Mouse (Mus musculus): ENCODE data around the gene Tmem135. TPM values are rescaled to one million over a fixed set of nuclear protein-coding genes. Genes with fewer than 3 reads are reported as not detected.

Gene Tmem135
- polyA plus RNA-seq, 1 experiment: 8.2 TPM

DNA sequence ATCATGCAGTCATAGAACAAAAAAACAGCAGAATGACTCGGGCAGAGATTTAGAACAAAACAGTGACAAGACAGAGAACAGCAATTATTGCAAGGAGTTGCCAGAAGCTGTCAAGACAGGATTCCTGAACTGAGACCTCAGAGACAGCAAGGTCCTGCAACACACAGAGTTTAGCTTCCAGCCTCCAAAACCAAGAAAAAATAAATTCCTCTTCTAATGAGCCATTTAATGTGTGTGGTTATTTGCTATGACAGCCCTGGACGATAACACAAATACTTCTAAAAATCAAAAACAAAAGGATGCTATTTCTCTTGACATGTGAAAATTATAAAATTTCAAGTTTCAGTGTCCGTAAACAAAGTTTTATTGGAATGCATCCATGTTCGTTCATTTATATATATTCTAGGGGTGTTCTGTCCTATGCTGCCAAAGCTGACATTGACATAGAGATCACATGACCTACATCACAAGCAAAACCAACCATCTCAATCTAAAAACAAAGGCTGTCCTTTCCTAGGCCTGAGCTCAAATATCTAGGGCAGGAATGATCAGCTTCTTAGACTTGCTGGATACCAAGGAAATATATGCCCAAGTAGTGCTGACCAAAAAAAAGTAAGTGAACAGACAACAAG is 146.0 kb downstream of the Tmem135 start:
- WGBS: 87% methylated on average over 4 of the region's 4 CpGs
- no peak for TF ChIP-seq POLR2A (IDR thresholded peaks at IDR 0.05; ENCODE audit: borderline replicate concordance, control insufficient read depth, low read depth, low read length)
- no peak for TF ChIP-seq CTCF (IDR thresholded peaks at IDR 0.05; ENCODE audit: control insufficient read depth, insufficient read depth, low read length)
- H3K4me3 ChIP-seq (replicated peaks; ENCODE audit: control insufficient read depth, low read depth, low read length): no peak overlapping the region
- no peaks in the 10 kb centered on the region for H3K4me1 ChIP-seq (ENCODE audit: control insufficient read depth, insufficient read depth, low read length)
- no peak overlapping the region for H3K27ac ChIP-seq (ENCODE audit: control insufficient read depth, insufficient read depth, low read depth, low read length, poor library complexity)

DNA sequence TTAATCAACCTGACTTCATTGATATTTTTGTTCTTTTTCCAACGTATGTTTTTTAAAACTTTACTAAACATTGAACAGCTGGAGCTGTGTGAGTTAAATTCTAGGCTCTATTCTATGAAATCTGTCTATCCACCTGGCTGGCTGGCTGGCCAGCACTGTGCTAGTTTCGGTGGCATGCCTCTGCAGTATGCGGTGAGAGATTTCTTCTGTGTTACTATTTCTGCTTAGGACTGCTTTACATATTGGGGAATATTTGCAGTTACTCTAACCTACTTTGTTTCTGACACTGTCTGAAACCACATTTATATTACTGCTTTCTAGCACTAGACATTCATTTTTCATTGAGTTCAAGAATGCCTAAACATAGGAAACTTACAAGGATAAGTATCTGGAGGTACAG is 150.2 kb downstream of the Tmem135 start:
- Histone ChIP-seq H3K4me1 (ENCODE audit: control insufficient read depth, insufficient read depth, low read length) (no peaks in the 10 kb centered on the region), H3K4me3 (replicated peaks; ENCODE audit: control insufficient read depth, low read depth, low read length) (no peak overlapping the region), H3K27ac (ENCODE audit: control insufficient read depth, insufficient read depth, low read depth, low read length, poor library complexity) (no peak overlapping the region)
- TF ChIP-seq CTCF (IDR thresholded peaks at IDR 0.05; ENCODE audit: control insufficient read depth, insufficient read depth, low read length): no peak
- TF ChIP-seq POLR2A (IDR thresholded peaks at IDR 0.05; ENCODE audit: borderline replicate concordance, control insufficient read depth, low read depth, low read length): no peak
- 68% methylated on average over 3 of the region's 3 CpGs for WGBS

DNA sequence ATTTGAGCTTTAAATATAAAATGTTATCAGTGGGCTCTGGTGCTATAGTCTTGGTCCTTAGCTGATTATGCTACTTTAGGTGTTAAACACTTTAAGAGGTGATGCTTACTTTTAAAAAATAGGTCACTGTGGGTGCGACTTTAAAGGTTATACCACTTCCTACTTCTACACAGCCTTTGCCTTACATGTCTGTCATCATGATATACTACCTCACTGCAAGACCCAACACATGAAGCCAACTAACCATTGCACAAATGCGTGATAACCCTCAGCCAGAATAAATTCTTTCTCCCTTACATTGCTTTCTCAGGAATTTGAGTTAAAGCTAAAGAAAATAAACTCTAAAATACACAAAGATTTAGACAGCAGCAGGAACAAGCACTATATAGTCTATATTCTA is 150.7 kb downstream of the Tmem135 start:
- WGBS: 34% methylated on average over 2 of the region's 2 CpGs
- Histone ChIP-seq H3K4me1 (ENCODE audit: control insufficient read depth, insufficient read depth, low read length) (no peaks in the 10 kb centered on the region), H3K4me3 (replicated peaks; ENCODE audit: control insufficient read depth, low read depth, low read length) (no peak overlapping the region), H3K27ac (ENCODE audit: control insufficient read depth, insufficient read depth, low read depth, low read length, poor library complexity) (no peak overlapping the region)
- TF ChIP-seq CTCF (IDR thresholded peaks at IDR 0.05; ENCODE audit: control insufficient read depth, insufficient read depth, low read length) (no peak), POLR2A (IDR thresholded peaks at IDR 0.05; ENCODE audit: borderline replicate concordance, control insufficient read depth, low read depth, low read length) (no peak)

DNA sequence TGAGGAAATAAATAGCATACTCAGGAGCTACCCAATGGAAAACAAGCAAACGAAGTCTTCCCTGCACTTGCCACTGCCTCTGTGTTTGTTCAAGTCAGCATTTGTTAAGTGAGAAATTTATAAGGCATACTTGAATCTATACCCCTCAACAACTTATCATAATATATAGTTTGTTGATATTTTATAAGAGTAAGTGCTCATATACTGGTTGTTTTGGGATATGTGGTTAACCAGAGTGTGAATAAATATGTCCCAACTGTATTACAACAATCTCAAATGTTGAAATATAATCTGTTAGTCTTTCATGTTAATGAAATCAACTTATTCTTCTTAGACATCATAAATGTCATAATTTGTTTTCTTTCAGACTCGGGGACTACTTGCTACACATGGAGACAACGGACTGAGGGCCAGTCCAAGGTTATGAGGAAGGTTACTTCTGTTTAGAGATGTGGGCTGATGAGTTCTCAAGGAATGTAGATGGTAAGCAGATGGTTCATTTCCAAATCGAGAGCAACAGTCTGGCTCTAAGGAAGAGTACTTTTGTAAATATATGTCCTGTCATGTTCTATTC is 152.1 kb downstream of the Tmem135 start:
- TF ChIP-seq POLR2A (IDR thresholded peaks at IDR 0.05; ENCODE audit: borderline replicate concordance, control insufficient read depth, low read depth, low read length) (no peak), CTCF (IDR thresholded peaks at IDR 0.05; ENCODE audit: control insufficient read depth, insufficient read depth, low read length) (no peak)
- no peak overlapping the region for H3K4me3 ChIP-seq (replicated peaks; ENCODE audit: control insufficient read depth, low read depth, low read length)
- H3K27ac ChIP-seq (ENCODE audit: control insufficient read depth, insufficient read depth, low read depth, low read length, poor library complexity): no peak overlapping the region
- WGBS: 68% methylated on average over 4 of the region's 4 CpGs
- H3K4me1 ChIP-seq (ENCODE audit: control insufficient read depth, insufficient read depth, low read length): no peaks in the 10 kb centered on the region; the same call in 1 of the 2 replicates

DNA sequence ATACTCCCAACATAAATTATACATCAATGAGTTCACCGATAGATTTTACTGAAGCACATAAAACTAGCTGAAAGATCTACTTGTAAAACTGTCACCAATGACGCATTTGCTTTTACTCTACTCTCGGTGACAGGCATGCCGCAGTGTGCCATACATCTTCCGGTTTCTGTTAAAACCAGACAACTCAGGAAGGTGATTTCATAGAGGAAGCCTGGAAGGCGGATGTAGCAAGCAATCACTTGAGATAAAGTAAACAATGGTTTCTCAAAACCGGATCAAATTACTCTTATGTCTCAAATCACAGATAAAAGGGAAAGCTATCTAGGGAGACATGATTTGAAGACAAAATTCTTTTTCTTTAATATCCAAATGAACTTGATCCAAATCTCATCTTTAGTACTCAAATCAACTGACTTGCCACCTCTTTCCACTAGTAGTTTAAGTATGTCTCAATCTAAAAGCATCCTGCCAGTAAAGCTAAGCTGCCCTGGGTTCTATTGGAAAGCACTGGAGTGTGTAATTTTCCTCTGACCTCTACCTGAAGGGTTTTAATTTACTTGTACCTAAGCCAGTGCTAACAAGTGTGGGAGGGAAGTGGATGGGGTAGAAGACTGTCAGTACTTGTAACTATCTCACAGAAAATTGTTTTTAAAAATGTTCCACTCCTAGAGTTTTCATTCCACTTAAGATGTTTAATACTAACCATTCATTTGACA is 155.7 kb downstream of the Tmem135 start:
- no peak overlapping the region for H3K27ac ChIP-seq (ENCODE audit: control insufficient read depth, insufficient read depth, low read depth, low read length, poor library complexity)
- TF ChIP-seq CTCF (IDR thresholded peaks at IDR 0.05; ENCODE audit: control insufficient read depth, insufficient read depth, low read length): no peak
- TF ChIP-seq POLR2A (IDR thresholded peaks at IDR 0.05; ENCODE audit: borderline replicate concordance, control insufficient read depth, low read depth, low read length): no peak
- H3K4me1 ChIP-seq (ENCODE audit: control insufficient read depth, insufficient read depth, low read length): peaks cover 1% of the 10 kb centered on the region; the same call in 1 of the 2 replicates
- 4% methylated on average over 7 of the region's 7 CpGs for WGBS
- H3K4me3 ChIP-seq (replicated peaks; ENCODE audit: control insufficient read depth, low read depth, low read length): no peak overlapping the region

DNA sequence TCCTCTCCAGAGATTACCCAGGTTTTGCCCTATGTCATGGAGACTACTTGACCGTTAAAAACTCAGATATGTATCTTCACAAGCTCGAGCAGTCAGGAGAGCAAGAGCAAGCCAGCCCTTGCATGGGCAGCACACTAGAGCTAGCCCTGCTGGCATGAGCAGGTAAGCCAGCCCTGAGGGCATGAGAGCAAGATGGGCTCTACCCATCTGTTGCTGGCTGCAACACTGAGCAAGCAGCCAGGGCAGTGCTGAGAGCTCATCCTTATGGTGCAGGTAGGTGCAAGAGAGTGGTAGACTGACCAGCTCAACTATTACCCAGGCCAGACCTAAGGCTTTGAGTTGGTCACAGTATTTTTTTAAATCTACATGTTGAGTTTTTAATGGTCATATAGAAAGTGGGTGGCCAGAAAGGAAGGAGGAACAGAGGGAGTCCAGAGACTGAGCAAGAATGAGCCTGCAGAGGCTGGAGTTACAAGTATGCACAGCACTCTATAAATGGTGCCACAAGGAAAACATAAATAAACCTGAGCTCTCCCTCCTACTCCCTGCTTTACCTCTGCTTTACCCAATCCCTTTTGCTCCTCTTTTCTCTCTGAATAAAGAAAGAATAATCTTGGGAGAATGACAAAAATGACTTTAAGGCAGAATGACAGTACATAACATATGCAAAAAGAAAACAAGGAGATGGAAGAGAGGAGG is 156.9 kb downstream of the Tmem135 start:
- no peak overlapping the region for H3K4me3 ChIP-seq (replicated peaks; ENCODE audit: control insufficient read depth, low read depth, low read length)
- TF ChIP-seq CTCF (IDR thresholded peaks at IDR 0.05; ENCODE audit: control insufficient read depth, insufficient read depth, low read length) (no peak), POLR2A (IDR thresholded peaks at IDR 0.05; ENCODE audit: borderline replicate concordance, control insufficient read depth, low read depth, low read length) (no peak)
- H3K27ac ChIP-seq (ENCODE audit: control insufficient read depth, insufficient read depth, low read depth, low read length, poor library complexity): no peak overlapping the region
- 81% methylated on average over 2 of the region's 2 CpGs for WGBS
- peaks cover 1% of the 10 kb centered on the region; the same call in 1 of the 2 replicates for H3K4me1 ChIP-seq (ENCODE audit: control insufficient read depth, insufficient read depth, low read length)

DNA sequence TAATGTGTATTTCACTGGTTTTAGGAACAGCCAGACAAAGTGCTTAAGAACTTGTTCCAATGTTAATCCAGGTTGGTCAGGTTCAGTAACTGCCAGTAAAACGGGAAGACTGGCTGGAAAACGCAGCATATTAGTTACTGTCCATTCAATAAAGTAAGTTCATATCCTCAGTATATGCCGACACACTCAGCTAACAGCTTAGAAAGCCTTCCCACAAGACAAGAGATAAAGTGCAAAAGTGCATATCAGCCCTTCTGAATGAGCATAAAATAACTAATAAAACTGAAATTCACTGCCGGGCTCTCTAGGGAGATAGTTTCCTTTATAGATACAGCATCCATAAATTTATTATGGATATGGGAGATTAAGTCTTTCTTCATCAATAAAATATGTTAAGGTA is 161.5 kb downstream of the Tmem135 start:
- peaks cover 1% of the 10 kb centered on the region; the same call in 1 of the 2 replicates for H3K4me1 ChIP-seq (ENCODE audit: control insufficient read depth, insufficient read depth, low read length)
- 78% methylated on average over 4 of the region's 4 CpGs for WGBS
- H3K4me3 ChIP-seq (replicated peaks; ENCODE audit: control insufficient read depth, low read depth, low read length): no peak overlapping the region
- TF ChIP-seq CTCF (IDR thresholded peaks at IDR 0.05; ENCODE audit: control insufficient read depth, insufficient read depth, low read length): no peak
- TF ChIP-seq POLR2A (IDR thresholded peaks at IDR 0.05; ENCODE audit: borderline replicate concordance, control insufficient read depth, low read depth, low read length): no peak
- no peak overlapping the region for H3K27ac ChIP-seq (ENCODE audit: control insufficient read depth, insufficient read depth, low read depth, low read length, poor library complexity)

DNA sequence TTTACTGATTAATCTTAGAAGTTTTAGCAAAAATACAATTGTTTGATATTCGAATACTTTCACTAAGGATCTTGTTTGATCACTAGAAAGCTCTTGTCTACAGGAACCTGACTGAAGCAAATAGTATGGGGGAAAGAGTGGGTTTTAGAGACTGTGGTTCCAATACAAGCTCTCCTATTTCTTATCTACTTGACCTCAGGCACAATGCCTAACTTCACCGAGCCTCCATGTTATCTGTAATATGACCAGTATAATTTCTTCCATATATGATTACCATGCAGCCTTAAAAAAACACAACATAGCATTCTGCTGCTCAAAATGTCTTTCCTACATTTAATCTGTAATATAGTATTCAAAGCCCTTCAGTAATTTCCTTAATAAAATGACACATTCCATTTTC is 161.9 kb downstream of the Tmem135 start:
- Histone ChIP-seq H3K4me3 (replicated peaks; ENCODE audit: control insufficient read depth, low read depth, low read length) (no peak overlapping the region), H3K27ac (ENCODE audit: control insufficient read depth, insufficient read depth, low read depth, low read length, poor library complexity) (no peak overlapping the region), H3K4me1 (ENCODE audit: control insufficient read depth, insufficient read depth, low read length) (peaks cover 1% of the 10 kb centered on the region; the same call in 1 of the 2 replicates)
- no peak for TF ChIP-seq POLR2A (IDR thresholded peaks at IDR 0.05; ENCODE audit: borderline replicate concordance, control insufficient read depth, low read depth, low read length)
- TF ChIP-seq CTCF (IDR thresholded peaks at IDR 0.05; ENCODE audit: control insufficient read depth, insufficient read depth, low read length): no peak
- 81% methylated on average over 2 of the region's 2 CpGs for WGBS

Data from bone marrow, adult 2 months (tissue).